Mouse (Mus musculus) lung, embryonic 15.5 days (tissue): ENCODE results near the gene 5330417H12Rik. TPM values are rescaled to one million over a fixed set of nuclear protein-coding genes. Genes with fewer than 3 reads are reported as not detected.

Experiments used
- ATAC-seq: fragments of 200-750 bp; cut with Nextera tagmentation; 2 replicates; pipeline ENCODE4 v1.8.0; 2017; ENCODE audit warnings: moderate number of reproducible peaks, borderline replicate concordance; ENCODE audit not compliant: low FRiP score, low TSS enrichment; ENCODE audit errors: extremely low read depth
- H3K27ac ChIP-seq: fragments of 300-500 bp; sonication (generic); 2 replicates; pipeline ENCODE4 v1.5.1; 2015; ENCODE audit warnings: moderate library complexity, mild to moderate bottlenecking, inconsistent platforms
- H3K27me3 ChIP-seq: fragments of 300-500 bp; sonication (generic); 2 replicates; pipeline ENCODE4 v1.6.1; 2015; ENCODE audit warnings: inconsistent platforms
- H3K36me3 ChIP-seq: fragments of 300-500 bp; sonication (generic); 2 replicates; pipeline ENCODE4 v1.6.1; 2015; ENCODE audit warnings: inconsistent platforms
- H3K4me1 ChIP-seq: fragments of 300-500 bp; sonication (generic); 2 replicates; pipeline ENCODE4 v1.6.1; 2015; ENCODE audit warnings: inconsistent platforms
- H3K4me2 ChIP-seq: fragments of 300-500 bp; sonication (generic); 2 replicates; pipeline ENCODE4 v1.6.1; 2015; ENCODE audit warnings: inconsistent platforms, mild to moderate bottlenecking, moderate library complexity
- H3K4me3 ChIP-seq: fragments of 300-500 bp; sonication (generic); 2 replicates; pipeline ENCODE4 v1.5.1; 2015; ENCODE audit warnings: mild to moderate bottlenecking, inconsistent platforms
- H3K9ac ChIP-seq: fragments of 300-500 bp; sonication (generic); 2 replicates; pipeline ENCODE4 v1.6.1; 2015; ENCODE audit warnings: inconsistent platforms
- H3K9me3 ChIP-seq: fragments of 300-500 bp; sonication (generic); 2 replicates; pipeline ENCODE4 v1.6.1; 2016; ENCODE audit warnings: inconsistent platforms
- WGBS: fragments of 180-500 bp; shearing (Covaris S2); methylation state at CpG from one replicate; pipeline ENCODE4 v1.1.7; 2015; 5-methylcytosine and 5-hydroxymethylcytosine counted together
- polyA plus RNA-seq: library from polyadenylated mRNA; unstranded; fragments of >200 nt; fragmentation: Nextera tagmentation; extraction: Ambion mirVana; gene quantifications from 2 replicates; pipeline ENCODE4 v1.2.1, GENCODE M21; 2015

The 5330417H12Rik gene
- polyA plus RNA-seq, 1 experiment from 2014 or later: not detected

DNA sequence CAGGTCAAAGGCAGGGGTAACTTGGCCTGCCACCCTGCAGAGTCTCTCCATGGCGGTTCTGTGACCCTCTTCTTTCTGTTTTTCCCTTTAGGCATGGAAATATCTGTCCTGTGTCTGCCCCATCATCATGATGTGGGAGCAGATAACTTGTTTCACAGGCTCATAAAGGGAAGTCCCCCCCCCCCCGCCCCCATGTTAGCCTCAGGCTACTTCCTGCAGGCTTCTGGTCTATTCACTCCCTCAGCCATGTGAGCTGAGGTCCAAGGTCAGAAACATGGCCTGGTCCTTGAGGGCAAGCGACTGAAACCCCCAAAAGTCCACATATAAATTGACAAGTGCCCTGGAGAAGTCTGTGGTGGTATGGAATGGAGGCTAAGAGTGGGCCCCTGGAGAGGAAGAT, 4.8 kb downstream of the 5330417H12Rik start:
- no peaks in the 10 kb centered on the region for H3K4me1 ChIP-seq
- no peaks in the 10 kb centered on the region for H3K27me3 ChIP-seq
- H3K4me2 ChIP-seq: no peak overlapping the region
- H3K36me3 ChIP-seq: no peaks in the 10 kb centered on the region
- H3K9me3 ChIP-seq: no peaks in the 10 kb centered on the region
- H3K27ac ChIP-seq: no peak overlapping the region
- WGBS: 73% methylated on average over 3 of the region's 3 CpGs
- no peak overlapping the region for H3K9ac ChIP-seq
- ATAC-seq: no peak
- no peak overlapping the region for H3K4me3 ChIP-seq

DNA sequence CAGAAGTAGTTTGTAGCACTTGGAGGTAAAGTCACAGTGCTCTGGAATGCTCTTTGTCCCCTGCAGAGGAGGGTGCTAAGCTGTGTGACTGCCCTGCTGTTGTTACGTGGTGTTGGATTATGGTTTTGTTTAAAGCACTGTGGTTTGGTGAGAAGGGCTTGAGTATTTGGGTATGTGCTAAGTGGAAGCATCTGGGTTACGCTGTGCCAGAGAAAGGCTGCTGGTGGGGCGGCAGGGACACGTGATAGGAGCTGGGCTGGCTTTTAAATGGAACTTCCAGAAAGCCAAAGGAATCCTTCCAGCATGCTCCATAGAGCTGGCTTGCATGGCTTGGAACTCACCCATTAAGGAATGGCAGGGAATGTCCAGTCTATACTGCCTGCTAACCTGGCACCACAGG, 5.7 kb downstream of the 5330417H12Rik start:
- Histone ChIP-seq H3K9me3 (no peaks in the 10 kb centered on the region), H3K36me3 (no peaks in the 10 kb centered on the region), H3K9ac (no peak overlapping the region), H3K4me1 (no peaks in the 10 kb centered on the region), H3K4me3 (no peak overlapping the region), H3K27ac (no peak overlapping the region), H3K27me3 (no peaks in the 10 kb centered on the region), H3K4me2 (no peak overlapping the region)
- 55% methylated on average over 4 of the region's 4 CpGs for WGBS
- no peak; the same call in 1 of the 2 replicates for ATAC-seq

DNA sequence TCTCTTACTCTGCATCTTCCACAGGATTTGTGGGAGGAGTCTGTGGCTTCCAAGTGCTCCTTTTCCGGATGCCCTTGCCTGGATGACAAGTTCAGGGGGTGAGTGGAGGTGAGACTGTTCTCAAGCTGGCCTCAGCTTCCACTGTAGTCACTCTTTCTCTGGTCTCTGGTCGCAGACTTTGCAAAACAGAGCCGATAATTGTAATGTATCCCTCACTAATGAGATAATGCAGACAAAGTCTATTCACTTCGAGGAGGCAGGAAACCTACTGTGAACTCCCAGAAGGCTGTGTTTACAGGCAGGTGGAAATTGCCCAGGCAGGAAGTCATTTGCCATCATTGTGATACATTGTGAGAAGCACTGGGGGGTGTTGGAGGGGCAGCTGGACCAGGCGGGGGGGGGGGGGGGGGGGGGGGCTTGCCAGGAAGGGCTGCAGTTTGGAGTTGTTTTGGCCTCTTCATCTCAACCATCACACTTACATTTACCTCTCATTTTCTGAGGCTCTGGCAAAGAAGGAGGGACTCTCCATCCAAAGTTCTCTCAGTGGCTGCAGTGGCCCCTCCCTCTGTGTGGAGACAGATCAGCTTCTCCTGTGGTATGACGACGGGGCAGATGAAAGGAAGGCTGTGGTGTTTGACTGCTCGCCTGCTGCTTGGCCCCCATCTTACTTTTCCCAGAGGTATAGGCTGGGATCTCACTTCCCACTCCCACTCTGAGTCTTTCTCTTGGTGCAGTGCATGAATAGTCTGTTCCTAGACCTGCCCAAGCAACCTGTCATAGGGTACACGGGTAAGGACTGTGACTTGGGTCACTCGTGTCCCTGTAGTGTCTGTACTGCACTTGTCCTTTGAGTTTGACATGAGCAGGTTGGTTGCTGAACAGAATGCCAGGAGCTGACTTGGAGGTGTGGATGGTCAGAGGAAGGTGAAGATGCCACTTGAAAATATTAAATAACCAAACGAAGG, 6.7 kb downstream of the 5330417H12Rik start:
- no peak for ATAC-seq
- 36% methylated on average over 10 of the region's 11 CpGs for WGBS

DNA sequence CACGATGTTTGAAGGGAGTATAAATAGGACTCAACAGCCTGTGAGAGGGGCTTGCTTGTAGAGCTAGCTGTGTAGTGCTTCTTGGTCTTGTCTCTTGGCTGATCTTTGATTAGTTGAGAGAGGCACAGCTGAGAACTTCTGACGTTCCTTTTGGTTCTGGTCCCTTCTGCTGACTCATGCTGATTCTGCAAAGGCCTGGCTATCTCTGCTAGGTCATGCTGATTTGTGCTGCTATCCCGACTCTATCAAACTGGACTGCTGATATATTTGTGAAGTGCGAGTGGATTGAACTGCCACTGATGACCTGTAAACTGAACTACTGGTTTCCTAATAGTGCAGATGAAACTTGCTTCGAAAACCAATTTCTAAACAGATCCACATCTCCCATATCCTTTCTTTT, 14.1 kb downstream of the 5330417H12Rik start:
- ATAC-seq: no peak
- no peak overlapping the region for H3K27ac ChIP-seq
- no peaks in the 10 kb centered on the region for H3K27me3 ChIP-seq
- H3K36me3 ChIP-seq: no peaks in the 10 kb centered on the region
- no peaks in the 10 kb centered on the region for H3K9me3 ChIP-seq
- no peak overlapping the region for H3K9ac ChIP-seq
- no peak overlapping the region for H3K4me2 ChIP-seq
- no peaks in the 10 kb centered on the region for H3K4me1 ChIP-seq
- H3K4me3 ChIP-seq: no peak overlapping the region
- 74% methylated on average over 5 of the region's 5 CpGs for WGBS

More for the DNA sequence above, 6.7 kb downstream of the 5330417H12Rik start:
- Histone ChIP-seq H3K4me1 (no peaks in the 10 kb centered on the region), H3K4me3 (no peak overlapping the region), H3K36me3 (no peaks in the 10 kb centered on the region), H3K9ac (no peak overlapping the region), H3K9me3 (no peaks in the 10 kb centered on the region), H3K27me3 (no peaks in the 10 kb centered on the region), H3K4me2 (no peak overlapping the region), H3K27ac (no peak overlapping the region)

DNA sequence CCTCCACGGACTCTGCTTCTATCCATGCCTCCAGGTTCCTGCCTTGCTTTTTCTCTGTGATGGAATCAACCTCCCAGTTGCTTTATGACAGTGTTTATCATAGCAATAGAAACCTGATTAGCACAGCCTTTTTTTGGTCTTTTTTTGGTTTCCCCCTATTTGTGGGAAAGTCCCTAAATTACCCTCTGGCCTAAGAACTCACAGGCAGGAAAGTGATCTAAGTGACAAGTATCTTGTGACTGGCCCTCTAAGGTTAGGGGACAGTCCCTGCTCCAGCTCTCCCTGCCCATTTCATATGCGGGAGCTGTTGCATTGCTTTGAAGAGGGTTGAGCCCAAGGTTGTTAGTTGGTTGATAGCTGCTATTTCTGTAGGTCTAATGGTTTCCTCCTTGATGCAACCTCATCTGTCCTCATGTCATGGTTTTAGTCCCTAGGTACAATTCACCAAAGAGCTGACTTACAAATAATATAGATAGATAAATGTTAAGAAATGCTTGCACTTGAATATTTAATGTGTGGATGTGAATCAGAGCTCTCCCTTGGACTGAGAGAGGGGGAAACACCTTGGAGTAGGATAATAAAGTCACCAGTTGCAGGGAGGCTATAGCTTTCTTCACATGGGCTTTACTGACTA, 15.2 kb downstream of the 5330417H12Rik start:
- no peak for ATAC-seq
- Histone ChIP-seq H3K4me2 (no peak overlapping the region), H3K9ac (no peak overlapping the region), H3K36me3 (no peaks in the 10 kb centered on the region), H3K27ac (no peak overlapping the region), H3K27me3 (no peaks in the 10 kb centered on the region), H3K9me3 (no peaks in the 10 kb centered on the region), H3K4me3 (no peak overlapping the region), H3K4me1 (no peaks in the 10 kb centered on the region)
- 83% methylated on average over 2 of the region's 2 CpGs for WGBS

DNA sequence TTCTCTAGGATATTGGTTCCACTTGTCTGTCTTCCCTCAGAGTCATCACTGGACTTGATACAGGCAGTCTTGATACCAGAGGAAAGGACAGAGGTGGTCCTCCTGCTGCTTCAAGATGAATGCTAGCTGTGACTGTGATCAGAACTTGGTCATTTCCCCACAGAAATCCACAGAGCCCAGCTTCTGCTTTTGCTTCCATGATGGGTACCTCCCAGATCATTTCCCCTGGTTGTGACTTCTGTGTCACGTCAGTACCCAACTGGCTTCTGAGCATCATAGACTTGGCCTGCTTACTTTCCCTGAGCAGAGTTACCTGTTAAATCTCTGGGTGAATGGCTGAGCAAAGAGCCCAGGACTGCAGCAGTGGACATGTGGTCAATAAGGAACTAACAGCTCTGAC, 17.2 kb downstream of the 5330417H12Rik start:
- no peak overlapping the region for H3K27ac ChIP-seq
- no peak overlapping the region for H3K4me2 ChIP-seq
- no peaks in the 10 kb centered on the region for H3K27me3 ChIP-seq
- H3K9ac ChIP-seq: no peak overlapping the region
- no peaks in the 10 kb centered on the region for H3K9me3 ChIP-seq
- WGBS: 78% methylated on average over 1 of the region's 1 CpGs
- no peak overlapping the region for H3K4me3 ChIP-seq
- no peaks in the 10 kb centered on the region for H3K36me3 ChIP-seq
- no peaks in the 10 kb centered on the region for H3K4me1 ChIP-seq
- ATAC-seq: no peak

DNA sequence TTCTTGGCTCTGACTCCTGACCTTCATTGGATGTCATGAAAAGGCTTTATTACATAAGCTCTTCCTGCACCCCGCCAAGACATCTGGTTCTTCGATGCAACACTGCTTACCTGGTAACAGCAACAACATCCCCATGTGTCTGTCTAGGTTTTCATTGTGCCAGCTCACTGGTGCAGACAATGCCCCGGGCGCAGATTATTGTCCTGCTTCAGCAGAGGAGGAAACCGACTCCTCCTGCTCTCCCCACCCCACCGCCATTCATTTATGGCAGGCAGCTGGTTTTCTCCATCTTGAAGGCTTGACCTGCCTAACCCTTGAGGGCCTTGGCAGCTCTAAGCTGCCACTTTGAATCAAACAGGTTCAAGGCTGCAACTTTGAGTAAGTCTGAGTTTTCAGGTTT, 22.0 kb downstream of the 5330417H12Rik start:
- no peak overlapping the region for H3K9ac ChIP-seq
- no peak overlapping the region for H3K27ac ChIP-seq
- 79% methylated on average over 6 of the region's 6 CpGs for WGBS
- H3K27me3 ChIP-seq: no peaks in the 10 kb centered on the region
- no peak overlapping the region for H3K4me3 ChIP-seq
- no peak for ATAC-seq
- H3K4me2 ChIP-seq: no peak overlapping the region
- no peaks in the 10 kb centered on the region for H3K4me1 ChIP-seq
- no peaks in the 10 kb centered on the region for H3K9me3 ChIP-seq
- no peaks in the 10 kb centered on the region for H3K36me3 ChIP-seq

DNA sequence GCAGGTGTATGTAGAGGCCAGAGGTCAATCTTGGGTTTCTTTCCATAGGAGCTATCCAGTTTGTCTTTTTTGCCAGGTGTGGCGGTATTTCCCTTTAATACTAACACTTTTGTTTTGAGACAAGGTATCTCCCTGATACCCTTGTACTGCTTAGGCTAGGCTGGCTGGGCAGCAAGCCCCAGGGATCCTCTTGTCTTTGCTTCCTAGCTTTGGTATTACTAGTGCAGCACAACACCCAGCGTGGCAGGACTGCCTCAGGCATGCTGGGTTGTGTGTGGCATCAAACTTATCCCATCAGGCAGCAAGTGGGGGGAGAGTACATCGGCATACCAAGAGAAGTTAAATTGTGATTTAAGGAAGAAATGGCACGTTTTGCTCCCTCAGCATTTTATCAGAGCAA, 22.5 kb downstream of the 5330417H12Rik start:
- Histone ChIP-seq H3K4me3 (no peak overlapping the region), H3K27me3 (no peaks in the 10 kb centered on the region), H3K4me1 (no peaks in the 10 kb centered on the region), H3K9ac (no peak overlapping the region), H3K27ac (no peak overlapping the region), H3K36me3 (no peaks in the 10 kb centered on the region), H3K9me3 (no peaks in the 10 kb centered on the region), H3K4me2 (no peak overlapping the region)
- 74% methylated on average over 4 of the region's 4 CpGs for WGBS
- no peak for ATAC-seq

DNA sequence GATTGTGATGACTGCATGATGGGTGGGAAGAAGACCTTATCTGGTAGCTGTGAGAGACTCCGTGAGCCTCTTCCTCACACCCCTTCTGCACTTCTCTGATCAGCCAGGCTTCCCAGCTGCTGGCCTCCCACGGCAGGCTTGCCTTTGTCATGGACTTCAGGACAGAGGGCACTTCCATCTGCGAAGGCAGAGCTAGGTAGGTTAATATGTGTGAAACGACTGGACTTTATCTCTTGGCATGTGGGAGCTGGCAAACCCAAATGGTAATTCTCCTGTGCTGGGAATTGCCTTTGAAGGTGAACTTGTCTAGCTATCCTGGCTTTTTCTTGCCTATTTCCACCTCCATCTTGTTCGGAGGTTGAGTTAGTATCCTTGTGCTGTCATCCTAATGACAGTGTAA, 24.3 kb downstream of the 5330417H12Rik start:
- H3K9ac ChIP-seq: no peak overlapping the region
- no peak overlapping the region for H3K27ac ChIP-seq
- H3K4me3 ChIP-seq: no peak overlapping the region
- no peak for ATAC-seq
- no peaks in the 10 kb centered on the region for H3K4me1 ChIP-seq
- 58% methylated on average over 5 of the region's 5 CpGs for WGBS
- no peak overlapping the region for H3K4me2 ChIP-seq
- no peaks in the 10 kb centered on the region for H3K36me3 ChIP-seq
- no peaks in the 10 kb centered on the region for H3K9me3 ChIP-seq
- no peaks in the 10 kb centered on the region for H3K27me3 ChIP-seq

DNA sequence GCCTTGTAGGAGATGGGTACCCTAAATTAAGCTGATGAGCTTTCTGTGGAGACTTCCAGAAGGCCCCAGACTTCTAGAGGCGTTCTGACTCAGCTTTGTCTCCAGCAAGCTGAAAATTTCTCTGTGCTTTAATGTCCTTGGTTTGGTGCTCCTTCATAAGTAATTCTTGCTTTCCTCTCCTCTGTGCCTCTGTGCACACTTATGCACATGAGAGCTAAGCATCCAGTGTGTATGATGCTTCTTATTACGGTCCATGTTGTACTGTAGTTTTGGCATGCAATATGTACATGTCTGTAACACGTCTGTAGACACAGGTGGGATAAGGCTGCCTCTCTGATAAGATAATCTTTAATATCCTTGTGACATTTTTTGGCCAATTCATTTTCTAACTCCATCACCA, 27.0 kb downstream of the 5330417H12Rik start:
- Histone ChIP-seq H3K4me1 (peaks cover 13% of the 10 kb centered on the region), H3K36me3 (no peaks in the 10 kb centered on the region), H3K4me3 (no peak overlapping the region), H3K27me3 (no peaks in the 10 kb centered on the region), H3K4me2 (no peak overlapping the region), H3K27ac (no peak overlapping the region), H3K9ac (no peak overlapping the region), H3K9me3 (no peaks in the 10 kb centered on the region)
- WGBS: 67% methylated on average over 3 of the region's 3 CpGs
- no peak for ATAC-seq

DNA sequence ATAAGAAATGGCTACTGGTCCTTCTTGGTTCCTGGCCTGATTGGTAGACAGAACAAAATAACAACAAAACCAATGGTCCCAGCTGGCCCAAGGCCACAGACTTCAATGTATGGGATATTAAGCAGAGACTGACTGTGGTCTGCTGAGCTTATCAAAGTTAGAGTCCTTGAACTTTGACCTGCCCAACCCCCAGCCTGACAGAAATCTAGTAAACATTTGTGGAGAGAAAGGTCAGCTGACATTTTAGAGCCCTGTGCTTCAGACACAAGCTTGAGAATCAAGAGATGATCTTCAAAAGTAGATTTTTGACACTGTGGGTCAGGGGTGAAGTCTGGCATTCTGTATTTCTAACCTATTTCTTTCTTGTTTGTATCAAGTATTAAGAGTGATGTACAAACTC, 28.2 kb downstream of the 5330417H12Rik start:
- Histone ChIP-seq H3K27ac (no peak overlapping the region), H3K4me2 (no peak overlapping the region), H3K9me3 (no peaks in the 10 kb centered on the region), H3K27me3 (no peaks in the 10 kb centered on the region), H3K4me3 (no peak overlapping the region), H3K36me3 (no peaks in the 10 kb centered on the region), H3K4me1 (peaks cover 13% of the 10 kb centered on the region), H3K9ac (no peak overlapping the region)
- ATAC-seq: no peak

DNA sequence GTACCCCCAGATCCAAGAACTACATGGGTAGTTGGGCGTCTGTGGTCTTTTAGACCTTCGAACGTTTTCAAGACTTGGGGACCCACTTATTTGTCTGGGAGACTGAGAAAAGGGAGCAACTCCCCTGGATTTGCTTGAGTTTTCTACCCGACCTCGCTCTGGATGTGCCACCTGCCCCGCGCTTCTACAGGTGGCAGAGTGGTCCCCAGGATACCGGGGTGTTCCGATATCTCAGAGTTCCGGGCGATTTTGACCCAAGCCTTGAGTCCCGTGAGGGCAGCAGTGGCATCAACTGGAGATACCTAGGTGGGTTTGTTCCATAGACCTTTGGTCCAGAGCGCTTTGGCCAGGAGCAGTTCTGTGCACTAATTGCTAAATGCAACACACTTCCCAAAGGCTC, 29.5 kb downstream of the 5330417H12Rik start:
- no peak overlapping the region for H3K27ac ChIP-seq
- no peaks in the 10 kb centered on the region for H3K9me3 ChIP-seq
- 15% methylated on average over 13 of the region's 13 CpGs for WGBS
- H3K27me3 ChIP-seq: no peaks in the 10 kb centered on the region
- no peaks in the 10 kb centered on the region for H3K36me3 ChIP-seq
- ATAC-seq: peak; percentile 2; the same call in 1 of the 2 replicates
- peak overlapping the region; percentile 55 for H3K4me3 ChIP-seq
- peaks cover 13% of the 10 kb centered on the region for H3K4me1 ChIP-seq
- peak overlapping the region; percentile 37 for H3K9ac ChIP-seq
- peak overlapping the region; percentile 92 for H3K4me2 ChIP-seq
